Mouse (Mus musculus) liver, postnatal 0 days (tissue): ENCODE results near the gene Vsx2. TPM values are rescaled to one million over a fixed set of nuclear protein-coding genes. Genes with fewer than 3 reads are reported as not detected.
A peak's percentile ranks its signal among the peaks of the same experiment; 100 is the strongest.

Experiments used
- ATAC-seq: fragments of 200-750 bp; cut with Nextera tagmentation; 2 replicates; pipeline ENCODE4 v1.8.0; 2017; ENCODE audit warnings: mild to moderate bottlenecking, moderate library complexity
- DNase-seq: peaks from one replicate; pipeline ENCODE4 v3.0.0-alpha.2; 2016
- H3K27ac ChIP-seq: fragments of 300-500 bp; sonication (generic); 2 replicates; pipeline ENCODE4 v1.5.1; 2014; ENCODE audit warnings: antibody characterized with exemption, moderate library complexity, mild to moderate bottlenecking, low read depth
- H3K27me3 ChIP-seq: fragments of 300-500 bp; sonication (generic); 2 replicates; pipeline ENCODE4 v1.6.1; 2014; ENCODE audit warnings: low read length, control low read depth, mixed read lengths; ENCODE audit not compliant: insufficient read depth
- H3K36me3 ChIP-seq: fragments of 300-500 bp; sonication (generic); replicated peaks from 2 replicates; pipeline ENCODE4 v1.6.1; 2014; ENCODE audit warnings: mild to moderate bottlenecking, control low read depth, low read length, moderate library complexity, mixed read lengths; ENCODE audit not compliant: insufficient read depth
- H3K4me1 ChIP-seq: fragments of 300-500 bp; sonication (generic); 2 replicates; pipeline ENCODE4 v1.6.1; 2014; ENCODE audit warnings: antibody characterized with exemption, mild to moderate bottlenecking, control low read depth; ENCODE audit not compliant: insufficient read depth
- H3K4me2 ChIP-seq: fragments of 300-500 bp; sonication (generic); 2 replicates; pipeline ENCODE4 v1.6.1; 2014; ENCODE audit warnings: low read depth, mild to moderate bottlenecking, low read length, moderate library complexity, mixed read lengths
- H3K4me3 ChIP-seq: fragments of 300-500 bp; sonication (generic); 2 replicates; pipeline ENCODE4 v1.5.1; 2014; ENCODE audit warnings: low read depth, low read length
- H3K9ac ChIP-seq: fragments of 300-500 bp; sonication (generic); replicated peaks from 2 replicates; pipeline ENCODE4 v1.6.1; 2014; ENCODE audit warnings: mild to moderate bottlenecking, moderate library complexity
- H3K9me3 ChIP-seq: fragments of 300-500 bp; sonication (generic); 2 replicates; pipeline ENCODE4 v1.6.1; 2016; ENCODE audit warnings: mild to moderate bottlenecking, control low read depth, low read length, mixed read lengths
- CTCF ChIP-seq: sonication (generic); IDR thresholded peaks from 2 replicates; pipeline ENCODE4 v1.5.1; 2016; ENCODE audit warnings: antibody characterized with exemption, low read depth
- EP300 ChIP-seq: IDR thresholded peaks from 2 replicates; pipeline ENCODE4 v1.6.1; 2016; ENCODE audit warnings: antibody characterized with exemption, low read depth, mild to moderate bottlenecking
- WGBS: fragments of 180-500 bp; shearing (Covaris S2); extraction: QIAGEN DNeasy Blood & Tissue Kit; methylation state at CpG from one replicate; pipeline ENCODE4 v1.1.7; 2014; ENCODE audit not compliant: insufficient replicate concordance; 5-methylcytosine and 5-hydroxymethylcytosine counted together
- polyA plus RNA-seq: library from polyadenylated mRNA; unstranded; fragments of >200 nt; fragmentation: Nextera tagmentation; extraction: Ambion mirVana; gene quantifications from 2 replicates; pipeline ENCODE4 v1.2.1, GENCODE M21; 2015

The Vsx2 gene
- polyA plus RNA-seq, 1 experiment from 2014 or later, result not detected

DNA sequence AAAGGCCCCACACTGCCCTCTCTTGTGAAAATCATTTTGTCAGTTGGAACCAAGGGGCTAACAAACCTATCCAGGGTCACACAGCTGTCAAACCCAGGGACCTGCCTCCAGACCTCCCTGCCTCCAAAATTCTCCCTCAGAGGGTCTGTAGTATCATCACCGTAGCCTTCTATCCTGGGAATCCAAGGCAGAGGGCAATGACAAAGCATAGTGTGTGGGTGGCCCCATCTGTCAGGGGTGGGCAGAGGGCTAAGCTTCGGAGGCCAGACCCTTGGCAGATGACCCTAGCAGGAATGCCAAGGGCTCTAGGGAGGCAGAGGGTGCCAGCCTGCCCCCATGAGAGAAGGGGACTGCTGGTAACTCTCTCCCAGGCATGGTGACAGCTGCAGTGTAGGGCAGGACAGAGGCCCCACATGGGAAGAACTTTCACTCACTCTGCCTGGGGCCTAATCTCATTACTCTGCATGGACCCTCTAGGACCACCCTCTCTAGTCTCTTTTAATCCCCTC lies 22.9 kb upstream of the Vsx2 start:
- no peak overlapping the region for H3K9ac ChIP-seq
- H3K4me1 ChIP-seq, result no peaks in the 10 kb centered on the region
- no peak overlapping the region for H3K4me3 ChIP-seq
- DNase-seq (no peak), ATAC-seq (no peak)
- H3K27me3 ChIP-seq, result no peaks in the 10 kb centered on the region
- H3K36me3 ChIP-seq, result no peaks in the 10 kb centered on the region
- H3K27ac ChIP-seq, result no peak overlapping the region
- 86% methylated on average over 2 of the region's 2 CpGs for WGBS
- H3K4me2 ChIP-seq, result no peak overlapping the region
- no peaks in the 10 kb centered on the region for H3K9me3 ChIP-seq
- TF ChIP-seq CTCF (no peak), EP300 (no peak)

DNA sequence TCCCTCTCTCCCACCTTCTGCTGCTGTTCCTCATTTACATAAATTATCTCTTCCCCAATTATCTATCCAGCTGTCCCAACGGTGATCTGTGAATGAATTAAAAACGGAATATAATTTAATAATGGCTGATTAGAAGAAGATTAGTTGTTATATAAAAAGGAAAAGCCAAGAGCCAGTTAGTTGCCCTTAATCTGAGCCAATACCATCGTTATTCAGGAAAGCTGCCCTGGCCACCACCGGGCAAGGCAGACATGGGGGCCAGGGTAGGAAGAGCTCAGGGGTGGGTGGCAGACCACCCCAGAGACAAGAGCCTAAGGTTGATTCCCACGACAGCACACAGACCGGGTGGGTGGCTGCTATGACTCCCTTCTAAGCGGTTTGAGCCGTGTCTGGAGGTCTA lies 21.3 kb upstream of the Vsx2 start:
- H3K36me3 ChIP-seq, result no peaks in the 10 kb centered on the region
- TF ChIP-seq CTCF (no peak), EP300 (no peak)
- no peak overlapping the region for H3K27ac ChIP-seq
- H3K4me2 ChIP-seq, result no peak overlapping the region
- ATAC-seq (no peak), DNase-seq (no peak)
- 62% methylated on average over 8 of the region's 8 CpGs for WGBS
- no peaks in the 10 kb centered on the region for H3K4me1 ChIP-seq
- no peaks in the 10 kb centered on the region for H3K9me3 ChIP-seq
- no peak overlapping the region for H3K9ac ChIP-seq
- no peak overlapping the region for H3K4me3 ChIP-seq
- H3K27me3 ChIP-seq, result no peaks in the 10 kb centered on the region

DNA sequence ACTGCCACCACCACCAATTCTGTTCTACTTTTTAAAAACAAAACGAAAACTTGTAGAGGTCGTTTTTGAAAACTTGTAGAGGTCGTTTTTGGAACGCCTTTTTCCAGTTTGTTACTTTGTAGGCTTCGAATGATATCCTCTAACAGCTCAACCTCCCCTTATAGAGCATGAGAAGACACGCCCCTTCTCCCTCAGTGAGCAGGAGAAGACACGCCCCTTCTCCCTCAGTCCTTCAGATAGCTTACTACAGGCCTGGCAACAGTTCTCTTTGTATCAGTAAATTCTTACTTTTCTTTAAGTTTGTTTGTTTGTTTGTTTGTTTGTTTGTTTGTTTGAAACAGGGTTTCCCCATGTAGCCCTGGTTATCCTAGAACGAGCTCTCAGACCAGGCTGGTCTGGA lies 14.3 kb upstream of the Vsx2 start:
- no peak overlapping the region for H3K4me3 ChIP-seq
- DNase-seq (no peak), ATAC-seq (no peak)
- 53% methylated on average over 8 of the region's 8 CpGs for WGBS
- H3K9me3 ChIP-seq, result no peaks in the 10 kb centered on the region
- TF ChIP-seq EP300, result no peak
- no peak for TF ChIP-seq CTCF
- no peaks in the 10 kb centered on the region for H3K27me3 ChIP-seq
- H3K27ac ChIP-seq, result no peak overlapping the region
- no peak overlapping the region for H3K4me2 ChIP-seq
- H3K4me1 ChIP-seq, result no peaks in the 10 kb centered on the region
- H3K36me3 ChIP-seq, result no peaks in the 10 kb centered on the region
- H3K9ac ChIP-seq, result no peak overlapping the region

DNA sequence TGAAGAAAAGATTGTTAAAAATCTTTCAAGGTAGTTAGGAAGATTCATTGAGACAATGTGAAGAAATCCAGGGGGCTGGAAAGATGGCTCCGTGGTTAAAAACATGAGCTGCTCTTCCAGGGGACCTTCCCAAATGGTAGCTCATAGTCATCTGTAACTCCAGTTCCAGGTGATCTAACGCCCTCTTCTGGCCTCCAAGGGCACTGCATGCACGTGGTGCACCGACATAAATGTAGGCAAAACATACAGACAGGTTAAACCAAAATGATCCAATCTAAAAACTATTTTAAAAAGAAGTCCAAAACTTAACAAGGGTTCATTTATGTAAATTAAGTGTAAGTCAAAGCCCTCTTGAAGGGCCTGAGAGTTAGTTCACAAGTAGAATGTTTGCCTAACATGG lies 7.0 kb upstream of the Vsx2 start:
- Histone ChIP-seq H3K9me3 (no peaks in the 10 kb centered on the region), H3K36me3 (no peaks in the 10 kb centered on the region), H3K4me1 (no peaks in the 10 kb centered on the region), H3K27ac (no peak overlapping the region), H3K4me2 (no peak overlapping the region), H3K27me3 (peaks cover 1% of the 10 kb centered on the region; the same call in 1 of the 2 replicates), H3K9ac (no peak overlapping the region), H3K4me3 (no peak overlapping the region)
- DNase-seq (no peak), ATAC-seq (no peak)
- peak; percentile 42 for TF ChIP-seq CTCF
- no peak for TF ChIP-seq EP300
- 42% methylated on average over 4 of the region's 4 CpGs for WGBS

DNA sequence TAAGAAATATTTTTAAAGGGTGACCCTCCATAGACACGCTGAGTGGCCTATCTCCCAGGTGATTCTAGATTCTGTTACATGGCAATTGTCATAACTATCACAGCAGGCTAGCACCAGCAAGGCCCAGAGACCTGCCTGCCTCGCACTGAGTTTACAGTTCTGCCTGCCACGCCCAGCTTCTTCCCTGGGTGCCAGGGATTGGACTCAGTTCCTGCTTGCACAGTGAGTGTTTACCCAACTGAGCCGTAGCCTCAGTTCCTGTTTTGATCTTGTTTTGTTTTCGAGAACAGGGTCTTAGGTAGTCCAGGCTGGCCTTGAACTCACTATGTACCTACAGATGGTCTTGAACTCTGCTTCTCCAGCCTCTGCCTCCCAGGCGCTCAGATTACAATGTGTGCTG lies 2.0 kb upstream of the Vsx2 start:
- H3K9me3 ChIP-seq, result no peaks in the 10 kb centered on the region
- 0 out of 2 replicates have a peak, but pooled peaks cover 4% of the 10 kb centered on the region for H3K4me1 ChIP-seq
- H3K4me3 ChIP-seq, result no peak overlapping the region
- DNase-seq (no peak), ATAC-seq (no peak)
- no peaks in the 10 kb centered on the region for H3K36me3 ChIP-seq
- H3K9ac ChIP-seq, result no peak overlapping the region
- no peak for TF ChIP-seq EP300
- TF ChIP-seq CTCF, result no peak
- H3K27ac ChIP-seq, result no peak overlapping the region
- no peak overlapping the region for H3K4me2 ChIP-seq
- peaks cover 49% of the 10 kb centered on the region for H3K27me3 ChIP-seq
- 63% methylated on average over 6 of the region's 6 CpGs for WGBS

DNA sequence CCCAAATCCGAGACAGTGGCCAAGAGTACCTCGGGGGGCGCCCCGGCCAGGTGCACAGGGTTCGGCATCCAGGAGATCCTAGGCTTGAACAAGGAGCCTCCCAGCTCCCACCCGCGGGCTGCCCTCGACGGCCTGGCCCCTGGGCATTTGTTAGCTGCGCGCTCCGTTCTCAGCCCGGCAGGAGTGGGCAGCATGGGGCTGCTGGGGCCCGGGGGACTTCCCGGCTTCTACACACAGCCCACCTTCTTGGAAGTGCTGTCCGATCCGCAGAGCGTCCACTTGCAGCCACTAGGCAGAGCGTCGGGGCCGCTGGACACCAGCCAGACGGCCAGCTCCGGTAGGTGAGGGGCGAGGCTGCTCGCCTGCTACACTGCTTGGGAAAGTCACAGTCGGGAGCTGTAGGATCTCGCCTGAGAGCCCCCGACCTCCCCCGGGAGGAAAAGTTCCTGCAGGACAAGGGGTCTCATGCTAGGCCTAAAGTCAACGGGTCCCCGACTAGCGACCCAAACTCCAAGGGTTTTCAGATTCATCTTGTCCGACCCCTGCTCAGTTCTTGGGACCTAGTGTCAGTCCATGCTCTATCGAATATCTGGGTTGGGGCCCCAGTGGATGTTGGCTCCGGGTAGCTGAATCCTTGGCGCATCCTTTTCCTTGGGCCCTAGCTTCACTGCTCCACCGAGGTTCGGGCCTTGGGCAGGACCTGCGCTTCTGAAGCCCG lies 573 bp downstream of the Vsx2 start:
- TF ChIP-seq EP300 (no peak), CTCF (no peak)
- Histone ChIP-seq H3K27ac (no peak overlapping the region), H3K36me3 (no peaks in the 10 kb centered on the region), H3K9me3 (no peaks in the 10 kb centered on the region), H3K4me2 (no peak overlapping the region), H3K4me1 (0 out of 2 replicates have a peak, but pooled peaks cover 4% of the 10 kb centered on the region), H3K9ac (no peak overlapping the region), H3K27me3 (peaks cover 69% of the 10 kb centered on the region), H3K4me3 (no peak overlapping the region)
- WGBS, result 3% methylated on average over 40 of the region's 40 CpGs
- no peak for DNase-seq
- no peak for ATAC-seq
